Mouse (Mus musculus): Measurements from ENCODE around the gene Tbc1d14. TPM values are rescaled to one million over a fixed set of nuclear protein-coding genes. Genes with fewer than 3 reads are reported as not detected.

Tbc1d14 gene
- polyA plus RNA-seq, 1 experiment from 2014 or later, result 15.7 TPM

DNA sequence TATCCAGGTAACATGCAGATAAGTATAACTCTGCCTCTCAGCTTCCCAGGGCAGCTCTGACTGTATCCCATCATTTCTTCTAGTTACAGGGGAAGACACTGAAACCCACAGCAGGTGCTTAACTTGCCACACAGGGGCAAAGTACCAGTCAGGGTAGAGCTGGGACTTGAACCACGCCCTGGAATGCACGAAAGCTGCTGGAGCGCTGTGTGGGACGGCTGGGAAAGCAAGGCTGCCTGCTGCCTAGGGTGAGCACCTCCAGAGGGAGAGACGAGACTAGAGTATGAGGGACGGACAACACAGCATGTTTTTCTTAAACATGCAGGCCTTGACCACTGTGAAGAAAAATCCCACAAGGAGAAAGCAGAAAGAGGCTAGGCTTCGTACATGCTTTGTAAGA, 87.8 kb downstream of the Tbc1d14 start:
- ATAC-seq (ENCODE audit: extremely low read depth, insufficient number of reproducible peaks, low FRiP score, low TSS enrichment), result no peak
- H3K36me3 ChIP-seq, result peaks cover 86% of the 10 kb centered on the region
- 86% methylated on average over 7 of the region's 7 CpGs for WGBS

GRCm38 (mm10) chr5:36494709-36495108, 98.4 kb downstream of the Tbc1d14 start:
- WGBS, result 91% methylated on average over 9 of the region's 9 CpGs
- no peak for ATAC-seq (ENCODE audit: extremely low read depth, insufficient number of reproducible peaks, low FRiP score, low TSS enrichment)
- H3K36me3 ChIP-seq, result peaks cover 74% of the 10 kb centered on the region

More for the DNA sequence above, 87.8 kb downstream of the Tbc1d14 start:
- Histone ChIP-seq H3K4me2 (no peak overlapping the region), H3K4me1 (no peaks in the 10 kb centered on the region), H3K9me3 (no peaks in the 10 kb centered on the region), H3K4me3 (no peak overlapping the region), H3K27ac (replicated peaks) (no peak overlapping the region), H3K27me3 (replicated peaks) (no peaks in the 10 kb centered on the region), H3K9ac (no peak overlapping the region)

GRCm38 (mm10) chr5:36493919-36494318, 99.2 kb downstream of the Tbc1d14 start:
- Histone ChIP-seq H3K4me1 (no peaks in the 10 kb centered on the region), H3K27me3 (replicated peaks) (no peaks in the 10 kb centered on the region), H3K9me3 (no peaks in the 10 kb centered on the region), H3K4me2 (no peak overlapping the region), H3K9ac (no peak overlapping the region), H3K36me3 (peaks cover 69% of the 10 kb centered on the region), H3K4me3 (no peak overlapping the region), H3K27ac (replicated peaks) (no peak overlapping the region)
- 83% methylated on average over 6 of the region's 6 CpGs for WGBS
- ATAC-seq (ENCODE audit: extremely low read depth, insufficient number of reproducible peaks, low FRiP score, low TSS enrichment), result no peak

More at GRCm38 (mm10) chr5:36494709-36495108, 98.4 kb downstream of the Tbc1d14 start:
- no peak overlapping the region for H3K4me2 ChIP-seq
- no peak overlapping the region for H3K4me3 ChIP-seq
- no peaks in the 10 kb centered on the region for H3K9me3 ChIP-seq
- H3K27ac ChIP-seq (replicated peaks), result no peak overlapping the region
- H3K9ac ChIP-seq, result no peak overlapping the region
- H3K27me3 ChIP-seq (replicated peaks), result no peaks in the 10 kb centered on the region
- H3K4me1 ChIP-seq, result no peaks in the 10 kb centered on the region

DNA sequence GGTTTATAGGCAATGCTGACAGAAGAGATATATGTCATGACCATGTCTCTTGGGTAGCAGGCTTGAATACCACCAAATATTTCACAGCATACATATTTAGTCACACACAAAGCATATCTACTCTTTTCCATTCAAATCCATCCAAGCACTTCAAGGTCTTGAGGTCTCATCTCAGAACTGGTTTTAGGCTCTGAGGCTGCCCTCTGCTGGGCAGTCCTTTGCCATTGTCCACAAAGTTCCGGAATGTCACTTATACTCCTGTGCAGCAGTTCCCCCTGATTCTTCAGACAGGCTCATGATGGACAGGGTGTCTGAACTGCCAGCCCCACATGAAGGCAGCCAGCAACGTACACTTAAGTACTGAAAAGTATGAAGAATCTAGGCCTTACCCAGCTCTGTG, 103.9 kb downstream of the Tbc1d14 start:
- no peak for ATAC-seq (ENCODE audit: extremely low read depth, insufficient number of reproducible peaks, low FRiP score, low TSS enrichment)
- Histone ChIP-seq H3K4me1 (peaks cover 12% of the 10 kb centered on the region), H3K4me2 (no peak overlapping the region), H3K36me3 (peaks cover 36% of the 10 kb centered on the region), H3K4me3 (no peak overlapping the region), H3K27ac (replicated peaks) (no peak overlapping the region), H3K27me3 (replicated peaks) (peaks cover 30% of the 10 kb centered on the region), H3K9me3 (no peaks in the 10 kb centered on the region), H3K9ac (no peak overlapping the region)
- WGBS, result 40% methylated on average over 2 of the region's 2 CpGs

DNA sequence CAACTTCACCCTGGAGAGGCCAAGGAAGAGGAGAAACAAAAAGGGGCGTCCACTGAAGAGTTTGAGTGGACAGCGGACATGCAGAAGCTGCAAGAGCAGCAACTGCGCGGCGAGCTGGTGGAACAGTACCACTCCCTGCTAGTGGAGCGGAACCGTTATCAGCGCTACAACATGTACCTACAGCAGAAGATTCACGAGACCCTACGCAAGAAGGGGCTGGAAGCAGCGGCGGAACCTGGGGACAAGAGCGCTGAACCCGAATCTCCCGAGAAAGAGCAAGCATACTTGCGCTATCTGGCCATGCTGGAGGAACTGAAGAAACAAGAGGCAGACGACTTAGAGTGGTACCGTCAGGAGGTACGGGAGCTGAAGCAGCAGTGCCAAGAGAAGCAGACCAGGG, 107.8 kb downstream of the Tbc1d14 start:
- peak overlapping the region; percentile 79 for H3K9ac ChIP-seq
- ATAC-seq (ENCODE audit: extremely low read depth, insufficient number of reproducible peaks, low FRiP score, low TSS enrichment), result no peak
- 29% methylated on average over 19 of the region's 19 CpGs for WGBS
- peak overlapping the region; percentile 93 for H3K4me3 ChIP-seq
- H3K4me1 ChIP-seq, result peaks cover 35% of the 10 kb centered on the region
- no peak overlapping the region for H3K27ac ChIP-seq (replicated peaks)
- H3K4me2 ChIP-seq, result peak overlapping the region; percentile 97
- H3K27me3 ChIP-seq (replicated peaks), result peaks cover 30% of the 10 kb centered on the region
- peaks cover 14% of the 10 kb centered on the region for H3K36me3 ChIP-seq
- H3K9me3 ChIP-seq, result no peaks in the 10 kb centered on the region

DNA sequence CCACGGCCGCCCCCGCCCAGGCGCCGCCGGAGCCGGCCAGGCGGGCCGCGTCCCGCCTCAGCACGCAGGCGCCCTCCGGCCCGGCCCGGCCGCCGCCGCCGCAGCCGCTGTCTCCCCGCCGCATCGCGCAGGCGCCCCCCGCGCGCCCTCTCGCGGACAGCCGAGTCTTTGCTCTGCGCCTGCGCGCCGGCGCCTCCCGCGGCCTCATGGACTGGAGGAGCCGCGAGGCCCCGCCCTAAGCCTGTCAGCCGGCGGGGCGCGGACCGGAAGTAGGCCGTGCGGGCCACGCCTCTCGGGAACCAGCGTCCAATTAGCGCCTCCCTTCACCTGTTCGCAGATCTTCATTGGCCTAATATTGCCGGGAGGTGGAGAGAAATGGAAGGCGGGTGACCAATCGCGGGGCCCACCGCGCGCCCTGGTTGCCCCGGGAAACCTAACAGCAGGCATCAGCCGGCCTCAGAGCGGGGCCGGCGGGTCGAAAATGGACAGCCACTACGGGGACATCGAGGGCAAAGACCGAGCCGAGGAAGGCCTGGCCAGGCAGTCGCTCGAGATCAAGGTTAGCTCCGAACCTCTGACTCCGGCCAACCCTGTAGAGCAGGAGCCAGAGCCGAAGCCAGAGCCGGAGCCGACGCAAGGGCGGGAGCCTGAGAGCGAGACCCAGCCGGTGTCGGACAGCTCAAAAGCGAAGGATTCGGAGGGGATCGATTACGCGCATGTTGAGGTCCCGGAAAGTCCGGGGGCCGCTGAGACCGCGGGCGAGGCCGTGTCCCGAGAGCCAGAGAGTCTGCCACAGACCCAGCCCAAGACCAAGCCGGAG, 108.7 kb downstream of the Tbc1d14 start, which contains the start of the genes Tada2b and Ccdc96:
Gene Tada2b (minus strand): TSS at position 115 of the 820 bp plus-strand sequence.
Gene Ccdc96 (plus strand): TSS at position 418 of the 820 bp plus-strand sequence.
- WGBS, result under 1% methylated on average over 96 of the region's 97 CpGs
- Histone ChIP-seq H3K4me1 (peaks cover 44% of the 10 kb centered on the region), H3K36me3 (peaks cover 14% of the 10 kb centered on the region)

GRCm38 (mm10) chr5:36483203-36484101, 109.6 kb downstream of the Tbc1d14 start:
- peak overlapping the region; percentile 97 for H3K4me2 ChIP-seq
- H3K27me3 ChIP-seq (replicated peaks), result peaks cover 30% of the 10 kb centered on the region
- 2% methylated on average over 47 of the region's 58 CpGs for WGBS
- peaks cover 50% of the 10 kb centered on the region for H3K4me1 ChIP-seq
- peak overlapping the region; percentile 93 for H3K4me3 ChIP-seq
- peak overlapping the region; percentile 83 for H3K27ac ChIP-seq (replicated peaks)
- ATAC-seq (ENCODE audit: extremely low read depth, insufficient number of reproducible peaks, low FRiP score, low TSS enrichment), result no peak
- H3K36me3 ChIP-seq, result peaks cover 14% of the 10 kb centered on the region
- H3K9me3 ChIP-seq, result no peaks in the 10 kb centered on the region
- peak overlapping the region; percentile 98 for H3K9ac ChIP-seq

More for the DNA sequence above, 108.7 kb downstream of the Tbc1d14 start, which contains the start of the genes Tada2b and Ccdc96:
- peak; percentile 98 for ATAC-seq (ENCODE audit: extremely low read depth, insufficient number of reproducible peaks, low FRiP score, low TSS enrichment)
- Histone ChIP-seq H3K9ac (peak within 1 kb of the TSS; percentile 98), H3K27ac (replicated peaks) (peak within 1 kb of the TSS; percentile 83), H3K27me3 (replicated peaks) (peaks cover 30% of the 10 kb centered on the region), H3K9me3 (no peaks in the 10 kb centered on the region), H3K4me3 (peak within 1 kb of the TSS; percentile 93), H3K4me2 (peak within 1 kb of the TSS; percentile 97)

DNA sequence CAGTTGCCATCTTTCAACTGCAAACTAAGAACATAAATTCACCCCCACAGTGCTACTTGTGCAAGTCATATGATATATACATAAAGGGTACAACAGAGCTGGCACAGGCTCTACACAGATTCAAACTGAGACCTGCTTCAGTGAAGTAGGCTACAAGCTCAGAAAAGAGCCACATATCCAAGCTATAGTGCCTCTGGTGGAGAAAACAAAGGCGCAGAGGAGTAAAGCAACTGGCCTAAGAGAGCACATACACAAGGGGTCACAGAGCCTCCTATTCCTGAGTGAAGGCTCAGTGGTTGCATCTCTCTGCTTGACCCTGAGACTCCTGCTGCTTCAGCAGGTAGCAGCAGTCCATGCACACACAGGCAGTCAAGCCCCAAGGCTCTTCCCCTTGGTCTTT, 112.0 kb downstream of the Tbc1d14 start:
- H3K4me3 ChIP-seq, result no peak overlapping the region
- no peak overlapping the region for H3K4me2 ChIP-seq
- H3K9ac ChIP-seq, result no peak overlapping the region
- peaks cover 20% of the 10 kb centered on the region for H3K36me3 ChIP-seq
- H3K9me3 ChIP-seq, result no peaks in the 10 kb centered on the region
- 68% methylated on average over 1 of the region's 1 CpGs for WGBS
- H3K27ac ChIP-seq (replicated peaks), result no peak overlapping the region
- ATAC-seq (ENCODE audit: extremely low read depth, insufficient number of reproducible peaks, low FRiP score, low TSS enrichment), result no peak
- peaks cover 50% of the 10 kb centered on the region for H3K4me1 ChIP-seq
- peaks cover 15% of the 10 kb centered on the region for H3K27me3 ChIP-seq (replicated peaks)

- no peak overlapping the region for H3K27ac ChIP-seq (replicated peaks)
- ATAC-seq (ENCODE audit: extremely low read depth, insufficient number of reproducible peaks, low FRiP score, low TSS enrichment), result no peak
- no peak overlapping the region for H3K4me2 ChIP-seq
- H3K4me1 ChIP-seq, result peaks cover 47% of the 10 kb centered on the region
- WGBS, result 85% methylated on average over 4 of the region's 4 CpGs
- no peaks in the 10 kb centered on the region for H3K9me3 ChIP-seq
- H3K4me3 ChIP-seq, result no peak overlapping the region
- peaks cover 8% of the 10 kb centered on the region for H3K27me3 ChIP-seq (replicated peaks)
- no peak overlapping the region for H3K9ac ChIP-seq
- peaks cover 27% of the 10 kb centered on the region for H3K36me3 ChIP-seq
Measured at GRCm38 (mm10) chr5:36480398-36480797, 112.7 kb downstream of the Tbc1d14 start.

DNA sequence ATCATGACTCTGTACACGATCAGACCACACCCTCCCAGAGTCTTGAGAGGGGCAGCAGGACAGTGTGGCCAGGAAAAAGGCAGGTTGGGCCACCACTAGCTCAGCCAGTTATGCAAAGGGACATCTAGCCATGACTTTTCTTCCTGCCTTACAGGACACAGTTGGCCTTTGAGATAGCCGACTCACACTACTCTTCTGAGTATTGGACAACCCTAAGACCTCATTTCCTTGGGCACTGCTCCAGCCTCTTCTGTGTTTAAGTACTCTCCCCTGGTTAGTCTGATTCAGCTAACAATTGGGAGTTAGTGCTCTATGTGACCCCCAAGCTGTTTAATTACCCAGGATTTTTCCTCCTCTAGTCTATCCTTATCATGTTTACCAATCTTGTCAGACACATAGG, 113.3 kb downstream of the Tbc1d14 start:
- no peak overlapping the region for H3K4me2 ChIP-seq
- peaks cover 31% of the 10 kb centered on the region for H3K36me3 ChIP-seq
- no peaks in the 10 kb centered on the region for H3K9me3 ChIP-seq
- H3K4me3 ChIP-seq, result no peak overlapping the region
- ATAC-seq (ENCODE audit: extremely low read depth, insufficient number of reproducible peaks, low FRiP score, low TSS enrichment), result no peak
- H3K4me1 ChIP-seq, result peaks cover 40% of the 10 kb centered on the region
- H3K27ac ChIP-seq (replicated peaks), result no peak overlapping the region
- no peak overlapping the region for H3K9ac ChIP-seq
- peaks cover 1% of the 10 kb centered on the region; the same call in 1 of the 2 replicates for H3K27me3 ChIP-seq (replicated peaks)
- 62% methylated on average over 2 of the region's 2 CpGs for WGBS

Measured in heart, embryonic 13.5 days (tissue).